Mouse (Mus musculus) hindbrain, embryonic 12.5 days (tissue): Measurements from ENCODE around the gene Sorl1. TPM values are rescaled to one million over a fixed set of nuclear protein-coding genes. Genes with fewer than 3 reads are reported as not detected.
A peak's percentile ranks its signal among the peaks of the same experiment; 100 is the strongest.

Experiments
- ATAC-seq: fragments of 200-750 bp; cut with Nextera tagmentation; 2 replicates; pipeline ENCODE4 v1.8.0; 2017; ENCODE audit warnings: moderate TSS enrichment; ENCODE audit not compliant: low FRiP score
- H3K27ac ChIP-seq: fragments of 300-500 bp; sonication (generic); 2 replicates; pipeline ENCODE4 v1.5.1; 2016; ENCODE audit warnings: mild to moderate bottlenecking
- H3K27me3 ChIP-seq: fragments of 300-500 bp; sonication (generic); 2 replicates; pipeline ENCODE4 v1.6.1; 2016; ENCODE audit warnings: mild to moderate bottlenecking
- H3K36me3 ChIP-seq: fragments of 300-500 bp; sonication (generic); 2 replicates; pipeline ENCODE4 v1.6.1; 2016; ENCODE audit warnings: mild to moderate bottlenecking
- H3K4me1 ChIP-seq: fragments of 300-500 bp; sonication (generic); 2 replicates; pipeline ENCODE4 v1.6.1; 2016
- H3K4me2 ChIP-seq: fragments of 300-500 bp; sonication (generic); replicated peaks from 2 replicates; pipeline ENCODE4 v1.6.1; 2016; ENCODE audit warnings: mild to moderate bottlenecking
- H3K4me3 ChIP-seq: fragments of 300-500 bp; sonication (generic); 2 replicates; pipeline ENCODE4 v1.5.1; 2016; ENCODE audit warnings: mild to moderate bottlenecking
- H3K9ac ChIP-seq: fragments of 300-500 bp; sonication (generic); 2 replicates; pipeline ENCODE4 v1.6.1; 2016; ENCODE audit warnings: mild to moderate bottlenecking, moderate library complexity
- H3K9me3 ChIP-seq: fragments of 300-500 bp; sonication (generic); replicated peaks from 2 replicates; pipeline ENCODE4 v1.6.1; 2016; ENCODE audit warnings: mild to moderate bottlenecking
- WGBS: fragments of 180-500 bp; shearing (Covaris S2); methylation state at CpG from one replicate; pipeline ENCODE4 v1.1.7; 2016; 5-methylcytosine and 5-hydroxymethylcytosine counted together
- polyA plus RNA-seq: library from polyadenylated mRNA; unstranded; fragments of >200 nt; fragmentation: Nextera tagmentation; extraction: Ambion mirVana; gene quantifications from 2 replicates; pipeline ENCODE4 v1.2.1, GENCODE M21; 2016

Gene Sorl1
- polyA plus RNA-seq, 1 experiment from 2014 or later, result 14.5 TPM

- ATAC-seq, result peak; percentile 80
- Histone ChIP-seq H3K9ac (peak overlapping the region; percentile 57), H3K36me3 (no peaks in the 10 kb centered on the region), H3K4me3 (peak overlapping the region; percentile 36), H3K4me1 (peaks cover 45% of the 10 kb centered on the region), H3K4me2 (peak overlapping the region; percentile 65), H3K27ac (peak overlapping the region; percentile 90), H3K9me3 (no peaks in the 10 kb centered on the region), H3K27me3 (no peaks in the 10 kb centered on the region)
- WGBS, result under 1% methylated on average over 21 of the region's 21 CpGs
These were observed 173.1 kb downstream of the Sorl1 start for GRCm38 (mm10) chr9:41950991-41951451.

DNA sequence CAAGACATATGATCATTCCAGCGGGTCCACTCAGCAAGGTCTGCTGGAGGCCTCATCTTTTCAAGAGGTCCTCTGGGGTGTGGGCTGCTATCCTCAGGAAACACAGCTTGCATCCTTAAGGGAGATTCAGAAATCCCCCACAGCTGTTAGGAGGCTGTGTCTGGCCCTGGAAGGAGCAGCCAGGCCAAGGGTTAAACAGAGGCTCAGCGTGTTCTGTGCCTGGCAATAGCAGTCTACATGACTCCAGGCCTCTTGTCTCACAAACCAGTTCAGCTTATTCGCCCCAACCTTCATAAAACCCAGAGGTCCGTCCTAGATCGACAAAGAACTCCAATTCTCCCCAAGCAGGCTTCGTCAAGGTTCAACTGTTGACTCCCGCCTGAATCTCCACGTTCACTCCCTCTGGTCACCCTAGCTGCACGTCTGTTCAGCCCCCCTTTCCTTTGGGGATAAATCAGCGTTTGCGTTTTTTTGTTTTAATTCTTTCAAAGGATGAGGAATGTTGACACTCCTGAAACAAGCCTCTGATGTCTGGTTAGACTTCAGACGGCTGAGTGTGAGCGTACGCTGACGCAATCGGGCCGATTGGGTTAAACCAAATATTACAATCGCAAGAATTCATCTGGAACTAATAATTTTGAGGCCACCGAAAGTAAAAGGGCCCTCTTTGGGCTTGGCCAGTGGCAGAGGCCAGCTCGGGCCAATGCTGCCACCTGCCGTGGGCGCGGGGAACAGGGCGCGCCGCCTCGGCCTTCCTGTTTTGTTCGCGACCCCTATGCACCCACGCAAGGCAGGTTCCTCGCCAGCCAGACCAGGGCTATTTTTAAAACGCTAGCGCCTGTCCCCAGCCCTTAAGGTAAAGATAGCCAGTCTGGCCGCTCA is 173.7 kb downstream of the Sorl1 start:
- Histone ChIP-seq H3K36me3 (no peaks in the 10 kb centered on the region), H3K9me3 (no peaks in the 10 kb centered on the region), H3K27me3 (no peaks in the 10 kb centered on the region), H3K27ac (peak overlapping the region; percentile 90), H3K4me2 (peak overlapping the region; percentile 65), H3K9ac (peak overlapping the region; percentile 57), H3K4me1 (peaks cover 45% of the 10 kb centered on the region), H3K4me3 (peak overlapping the region; percentile 36)
- 3% methylated on average over 34 of the region's 34 CpGs for WGBS
- ATAC-seq, result peak; percentile 89

- H3K36me3 ChIP-seq, result no peaks in the 10 kb centered on the region
- H3K4me2 ChIP-seq, result peak overlapping the region; percentile 65; the same call in 1 of the 2 replicates
- no peak overlapping the region for H3K4me3 ChIP-seq
- WGBS, result 69% methylated on average over 5 of the region's 5 CpGs
- peak overlapping the region; percentile 57; the same call in 1 of the 2 replicates for H3K9ac ChIP-seq
- peaks cover 45% of the 10 kb centered on the region for H3K4me1 ChIP-seq
- ATAC-seq, result no peak
- no peaks in the 10 kb centered on the region for H3K27me3 ChIP-seq
- H3K27ac ChIP-seq, result peak overlapping the region; percentile 90
- H3K9me3 ChIP-seq, result no peaks in the 10 kb centered on the region
These were observed 174.6 kb downstream of the Sorl1 start for GRCm38 (mm10) chr9:41949476-41949875.

DNA sequence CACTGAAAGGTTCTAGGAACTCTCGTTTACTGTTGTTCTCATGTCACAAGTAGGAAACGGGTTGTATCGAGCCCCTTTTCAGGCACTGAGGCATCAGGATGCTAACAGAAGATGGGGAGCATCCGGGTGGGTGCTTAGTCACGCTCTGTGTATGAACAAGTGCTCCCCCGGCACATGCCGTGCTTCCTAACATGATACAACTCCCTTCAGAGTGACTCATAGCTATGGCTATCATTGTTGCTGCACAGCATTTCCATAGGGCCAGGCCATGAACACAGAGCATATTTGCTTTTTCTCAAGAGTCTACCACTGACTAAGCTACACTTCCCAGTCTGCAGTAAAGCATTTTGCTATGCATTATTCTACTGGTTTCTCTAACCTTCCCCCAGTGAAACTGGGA is 179.1 kb downstream of the Sorl1 start:
- Histone ChIP-seq H3K27me3 (no peaks in the 10 kb centered on the region), H3K27ac (no peak overlapping the region), H3K36me3 (no peaks in the 10 kb centered on the region), H3K9ac (no peak overlapping the region), H3K4me3 (no peak overlapping the region), H3K4me2 (no peak overlapping the region), H3K4me1 (peaks cover 16% of the 10 kb centered on the region), H3K9me3 (no peaks in the 10 kb centered on the region)
- 93% methylated on average over 7 of the region's 7 CpGs for WGBS
- no peak for ATAC-seq

GRCm38 (mm10) chr9:41942970-41943635 is 181.0 kb downstream of the Sorl1 start:
- 69% methylated on average over 4 of the region's 4 CpGs for WGBS
- Histone ChIP-seq H3K4me2 (no peak overlapping the region), H3K36me3 (no peaks in the 10 kb centered on the region), H3K9ac (no peak overlapping the region), H3K27ac (no peak overlapping the region), H3K9me3 (no peaks in the 10 kb centered on the region), H3K4me1 (peaks cover 20% of the 10 kb centered on the region), H3K4me3 (no peak overlapping the region), H3K27me3 (no peaks in the 10 kb centered on the region)
- no peak for ATAC-seq

DNA sequence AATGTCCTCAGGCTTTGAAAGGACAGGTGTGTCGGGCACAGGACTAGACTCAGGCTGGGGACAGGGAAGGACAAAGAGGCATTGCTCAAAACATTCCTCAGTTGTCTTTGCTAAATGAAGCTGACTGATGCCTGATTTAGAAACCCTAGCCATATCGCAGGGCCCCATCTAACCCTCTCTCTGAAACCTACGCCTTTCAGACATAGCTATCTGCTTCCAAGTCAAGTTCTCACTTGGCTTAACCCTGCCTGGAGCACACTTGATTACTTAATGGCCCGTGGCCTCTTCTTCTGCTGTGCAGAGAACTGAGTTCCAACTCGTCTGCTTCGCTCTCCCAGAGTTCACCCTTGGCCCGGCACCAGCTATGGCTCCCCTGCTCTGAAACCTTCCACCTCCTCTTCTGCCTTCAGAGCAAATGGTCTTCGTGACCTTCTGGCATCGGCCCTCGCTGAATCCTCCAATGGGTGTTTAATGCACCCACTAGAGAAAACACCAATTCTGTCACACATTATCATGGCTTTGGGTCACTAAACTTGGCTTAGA is 183.7 kb downstream of the Sorl1 start:
- Histone ChIP-seq H3K9me3 (no peaks in the 10 kb centered on the region), H3K27me3 (no peaks in the 10 kb centered on the region), H3K4me2 (no peak overlapping the region), H3K4me3 (no peak overlapping the region), H3K36me3 (no peaks in the 10 kb centered on the region), H3K27ac (no peak overlapping the region), H3K4me1 (peaks cover 40% of the 10 kb centered on the region), H3K9ac (no peak overlapping the region)
- no peak for ATAC-seq
- WGBS, result 84% methylated on average over 10 of the region's 10 CpGs

- no peaks in the 10 kb centered on the region for H3K36me3 ChIP-seq
- H3K9me3 ChIP-seq, result no peaks in the 10 kb centered on the region
- H3K27ac ChIP-seq, result peak overlapping the region; percentile 92
- no peak for ATAC-seq
- H3K4me3 ChIP-seq, result no peak overlapping the region
- no peak overlapping the region for H3K9ac ChIP-seq
- H3K4me1 ChIP-seq, result peaks cover 55% of the 10 kb centered on the region
- no peaks in the 10 kb centered on the region for H3K27me3 ChIP-seq
- no peak overlapping the region for H3K4me2 ChIP-seq
- WGBS, result 53% methylated on average over 8 of the region's 8 CpGs
These were observed 185.6 kb downstream of the Sorl1 start for GRCm38 (mm10) chr9:41938449-41938848.

- 34% methylated on average over 3 of the region's 3 CpGs for WGBS
- H3K4me3 ChIP-seq, result no peak overlapping the region
- no peak overlapping the region for H3K9ac ChIP-seq
- no peaks in the 10 kb centered on the region for H3K27me3 ChIP-seq
- peaks cover 50% of the 10 kb centered on the region for H3K4me1 ChIP-seq
- no peaks in the 10 kb centered on the region for H3K36me3 ChIP-seq
- no peaks in the 10 kb centered on the region for H3K9me3 ChIP-seq
- H3K4me2 ChIP-seq, result no peak overlapping the region
- peak overlapping the region; percentile 92 for H3K27ac ChIP-seq
- ATAC-seq, result no peak
These were observed 186.1 kb downstream of the Sorl1 start for GRCm38 (mm10) chr9:41937967-41938348.

DNA sequence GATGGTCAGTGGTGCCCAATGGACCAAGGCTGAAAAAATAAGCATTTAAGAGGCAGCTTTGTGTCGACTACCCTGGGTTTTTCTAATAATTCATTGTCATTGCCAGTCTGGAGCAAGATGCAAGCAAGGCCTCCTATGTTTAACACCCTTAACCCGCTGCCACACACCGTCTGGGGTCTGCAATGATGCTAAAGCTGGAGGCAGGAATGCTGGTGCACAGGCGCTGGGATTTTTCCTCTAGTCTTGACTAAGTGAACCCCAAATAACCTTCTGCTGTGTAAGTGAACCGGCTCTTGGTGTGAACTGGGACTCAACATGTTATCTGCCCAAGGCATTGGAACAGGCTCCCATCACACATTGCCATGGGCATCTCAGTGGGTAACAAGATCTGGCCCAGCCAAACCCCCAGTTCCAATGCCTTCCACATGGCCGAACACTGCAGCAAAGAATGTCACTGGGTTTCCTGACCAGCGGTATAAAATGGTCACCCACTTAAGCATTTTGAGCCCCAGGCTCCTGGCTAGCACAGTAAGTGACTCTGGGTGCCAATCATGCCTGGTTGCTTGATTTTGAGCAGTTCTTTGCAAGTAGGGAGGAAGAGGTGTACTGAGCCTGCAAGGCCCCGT is 186.6 kb downstream of the Sorl1 start:
- Histone ChIP-seq H3K4me2 (no peak overlapping the region), H3K9me3 (no peaks in the 10 kb centered on the region), H3K27me3 (no peaks in the 10 kb centered on the region), H3K9ac (no peak overlapping the region), H3K36me3 (no peaks in the 10 kb centered on the region), H3K4me3 (no peak overlapping the region), H3K4me1 (peaks cover 49% of the 10 kb centered on the region), H3K27ac (peak overlapping the region; percentile 92)
- no peak for ATAC-seq
- WGBS, result 56% methylated on average over 8 of the region's 8 CpGs

DNA sequence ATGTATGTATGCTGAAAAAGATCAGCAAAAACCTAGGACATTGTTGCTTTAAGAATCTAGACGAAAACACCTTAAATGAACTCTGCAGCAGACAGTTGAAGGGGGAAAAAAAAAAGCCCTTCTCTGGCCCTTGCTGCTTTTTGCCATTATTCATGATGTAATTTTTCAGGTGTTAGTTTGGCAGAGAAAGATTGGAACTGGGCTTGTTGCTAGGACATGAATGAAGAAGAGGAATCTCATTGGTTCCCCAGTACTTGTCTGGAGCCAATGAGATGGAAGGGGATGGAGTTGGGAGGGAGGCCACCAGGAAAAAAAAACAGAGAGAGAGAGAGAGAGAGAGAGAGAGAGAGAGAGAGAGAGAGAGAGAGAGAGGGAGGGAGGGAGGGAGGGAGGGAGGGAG is 187.5 kb downstream of the Sorl1 start:
- no peak for ATAC-seq
- Histone ChIP-seq H3K27me3 (no peaks in the 10 kb centered on the region), H3K4me2 (no peak overlapping the region), H3K27ac (peak overlapping the region; percentile 72), H3K9me3 (no peaks in the 10 kb centered on the region), H3K4me1 (peaks cover 49% of the 10 kb centered on the region), H3K36me3 (no peaks in the 10 kb centered on the region), H3K9ac (no peak overlapping the region), H3K4me3 (no peak overlapping the region)
- 30% methylated on average over 1 of the region's 1 CpGs for WGBS

- ATAC-seq, result no peak
- Histone ChIP-seq H3K4me3 (peak overlapping the region; percentile 28), H3K27ac (peak overlapping the region; percentile 96), H3K36me3 (no peaks in the 10 kb centered on the region), H3K9ac (peak overlapping the region; percentile 68), H3K27me3 (no peaks in the 10 kb centered on the region), H3K4me1 (peaks cover 49% of the 10 kb centered on the region), H3K9me3 (no peaks in the 10 kb centered on the region), H3K4me2 (peak overlapping the region; percentile 64)
- WGBS, result under 1% methylated on average over 10 of the region's 10 CpGs
These were observed 188.1 kb downstream of the Sorl1 start for GRCm38 (mm10) chr9:41935979-41936378.
